Mouse (Mus musculus) G1E (cell line): ENCODE results near the gene Il17re.

Source experiments
- CTCF ChIP-seq: IDR thresholded peaks from 2 replicates; pipeline ENCODE4 v1.5.1; 2012; ENCODE audit warnings: low read depth, low read length, inconsistent platforms, mixed read lengths
- GATA1 ChIP-seq: IDR thresholded peaks from 2 replicates; pipeline ENCODE4 v1.6.1; 2012; ENCODE audit warnings: borderline replicate concordance, low read length, inconsistent platforms, mixed read lengths
- POLR2AphosphoS5 ChIP-seq: IDR thresholded peaks from 2 replicates; pipeline ENCODE4 v1.6.1; 2012; ENCODE audit warnings: low read depth, low read length, inconsistent platforms; ENCODE audit not compliant: insufficient replicate concordance
- TAL1 ChIP-seq: conservative IDR thresholded peaks from 2 replicates; pipeline ENCODE4 v1.6.1; 2012; ENCODE audit warnings: low read depth, low read length, inconsistent platforms, mixed read lengths

GRCm38 (mm10) chr6:113483729-113484128 is 25.4 kb downstream of the Il17re start:
- no peak for TF ChIP-seq CTCF
- TF ChIP-seq GATA1, result no peak
- no peak for TF ChIP-seq TAL1
- TF ChIP-seq POLR2AphosphoS5, result no peak
